Mouse (Mus musculus): ENCODE measurements around the gene Gzmb. TPM values are rescaled to one million over a fixed set of nuclear protein-coding genes. Genes with fewer than 3 reads are reported as not detected.
"Not testable (repeated sequence)": the region's sequence is repeated elsewhere in the genome, so short reads cannot be mapped to it uniquely, and the experiment has no call there.

The Gzmb gene
- polyA plus RNA-seq (2012; rRNA removed) = 21.5 and 33.5 TPM in 2 replicates

GRCm38 (mm10) chr14:56262153-56262552, at the start of gene Gzmb:
TSS of gene Gzmb (minus strand) at chr14:56262260.
- WGBS = 76% methylated on average over 5 of the region's 5 CpGs
- no peak for DNase-seq (ENCODE audit: low read depth, low spot score)

GRCm38 (mm10) chr14:56311801-56312200, 49.7 kb upstream of the Gzmb start:
- DNase-seq (ENCODE audit: low read depth, low spot score) = not testable (repeated sequence)

- WGBS = 57% methylated on average over 9 of the region's 9 CpGs
Measured at GRCm38 (mm10) chr14:56310238-56310637, 48.2 kb upstream of the Gzmb start.

GRCm38 (mm10) chr14:56304149-56304548, 42.1 kb upstream of the Gzmb start:
- WGBS = under 1% methylated on average over 4 of the region's 4 CpGs
- DNase-seq (ENCODE audit: low read depth, low spot score) = no peak

More at GRCm38 (mm10) chr14:56310238-56310637, 48.2 kb upstream of the Gzmb start:
- DNase-seq (ENCODE audit: low read depth, low spot score) = no peak

GRCm38 (mm10) chr14:56303506-56304025, 41.5 kb upstream of the Gzmb start:
- 45% methylated on average over 10 of the region's 10 CpGs for WGBS
- no peak for DNase-seq (ENCODE audit: low read depth, low spot score)

- WGBS = 96% methylated on average over 3 of the region's 3 CpGs
- no peak for DNase-seq (ENCODE audit: low read depth, low spot score)
Measured at GRCm38 (mm10) chr14:56302091-56302490, 40.0 kb upstream of the Gzmb start.

- no peak for DNase-seq (ENCODE audit: low read depth, low spot score)
- 53% methylated on average over 5 of the region's 5 CpGs for WGBS
Measured at GRCm38 (mm10) chr14:56296786-56297185, 34.7 kb upstream of the Gzmb start.

GRCm38 (mm10) chr14:56296106-56296505, 34.0 kb upstream of the Gzmb start:
- 80% methylated on average over 4 of the region's 4 CpGs for WGBS
- no peak for DNase-seq (ENCODE audit: low read depth, low spot score)

- DNase-seq (ENCODE audit: low read depth, low spot score) = no peak
Measured at GRCm38 (mm10) chr14:56293146-56293545, 31.1 kb upstream of the Gzmb start.

- WGBS = 70% methylated on average over 5 of the region's 5 CpGs
- no peak for DNase-seq (ENCODE audit: low read depth, low spot score)
Measured at GRCm38 (mm10) chr14:56288651-56289050, 26.6 kb upstream of the Gzmb start.

GRCm38 (mm10) chr14:56287806-56288205, 25.7 kb upstream of the Gzmb start:
- WGBS = 64% methylated on average over 5 of the region's 5 CpGs
- no peak for DNase-seq (ENCODE audit: low read depth, low spot score)

- DNase-seq (ENCODE audit: low read depth, low spot score) = no peak
Measured at GRCm38 (mm10) chr14:56284356-56285325, 22.6 kb upstream of the Gzmb start.

GRCm38 (mm10) chr14:56283816-56284215, 21.8 kb upstream of the Gzmb start:
- WGBS = 79% methylated on average over 1 of the region's 1 CpGs
- DNase-seq (ENCODE audit: low read depth, low spot score) = no peak

More at GRCm38 (mm10) chr14:56284356-56285325, 22.6 kb upstream of the Gzmb start:
- 84% methylated on average over 6 of the region's 6 CpGs for WGBS

GRCm38 (mm10) chr14:56281090-56281489, 19.0 kb upstream of the Gzmb start:
- DNase-seq (ENCODE audit: low read depth, low spot score) = no peak
- WGBS = 23% methylated on average over 5 of the region's 5 CpGs

- not testable (repeated sequence) for DNase-seq (ENCODE audit: low read depth, low spot score)
- 38% methylated on average over 7 of the region's 7 CpGs for WGBS
Measured at GRCm38 (mm10) chr14:56278691-56279090, 16.6 kb upstream of the Gzmb start.

GRCm38 (mm10) chr14:56276096-56276495, 14.0 kb upstream of the Gzmb start:
- DNase-seq (ENCODE audit: low read depth, low spot score) = not testable (repeated sequence)
- WGBS = 70% methylated on average over 7 of the region's 7 CpGs

- no peak for DNase-seq (ENCODE audit: low read depth, low spot score)
- 82% methylated on average over 1 of the region's 1 CpGs for WGBS
Measured at GRCm38 (mm10) chr14:56266109-56266508, 4.0 kb upstream of the Gzmb start.

- no peak for DNase-seq (ENCODE audit: low read depth, low spot score)
Measured at GRCm38 (mm10) chr14:56240409-56240808, 21.7 kb downstream of the Gzmb start.

GRCm38 (mm10) chr14:56234556-56234955, 27.5 kb downstream of the Gzmb start, which contains the start of gene Gzmc:
TSS of gene Gzmc (minus strand) at chr14:56234656.
- DNase-seq (ENCODE audit: low read depth, low spot score) = no peak
- WGBS = 68% methylated on average over 2 of the region's 2 CpGs

- DNase-seq (ENCODE audit: low read depth, low spot score) = no peak
- 90% methylated on average over 4 of the region's 4 CpGs for WGBS
Measured at GRCm38 (mm10) chr14:56211317-56211716, 50.7 kb downstream of the Gzmb start, which contains the start of gene Gzmf. TSS of gene Gzmf (minus strand) at chr14:56211417.
